Mouse (Mus musculus) liver, embryonic 14.5 days (tissue): ENCODE data around the gene 4933406M09Rik. TPM values are rescaled to one million over a fixed set of nuclear protein-coding genes. Genes with fewer than 3 reads are reported as not detected.

Source experiments
- ATAC-seq: fragments of 200-750 bp; cut with Nextera tagmentation; 2 replicates; pipeline ENCODE4 v1.8.0; 2017; ENCODE audit warnings: moderate number of reproducible peaks, mild to moderate bottlenecking, moderate library complexity; ENCODE audit not compliant: insufficient read depth
- DNase-seq, 3 experiments: peaks; one replicate each; pipeline ENCODE4 v3.0.0-alpha.2; 2012 to 2013; ENCODE audit warnings: low read depth in 3 of 3, low spot score in 3 of 3
- H3K27ac ChIP-seq: fragments of 300-500 bp; sonication (generic); 2 replicates; pipeline ENCODE4 v1.5.1; 2014; ENCODE audit warnings: moderate library complexity, mild to moderate bottlenecking, control low read depth, inconsistent platforms
- H3K27me3 ChIP-seq: fragments of 300-500 bp; sonication (generic); 2 replicates; pipeline ENCODE4 v1.6.1; 2014; ENCODE audit warnings: mild to moderate bottlenecking, low read length, moderate library complexity; ENCODE audit not compliant: control insufficient read depth, insufficient read depth
- H3K36me3 ChIP-seq: fragments of 300-500 bp; sonication (generic); replicated peaks from 2 replicates; pipeline ENCODE4 v1.6.1; 2014; ENCODE audit warnings: low read depth; ENCODE audit not compliant: control insufficient read depth, insufficient read depth
- H3K4me1 ChIP-seq, 2 experiments: fragments of 200-500 bp in 1 of 2; fragments of 300-500 bp in 1 of 2; sonication (generic) in 1 of 2; replicated peaks; 2 replicates each; pipeline ENCODE4 v1.6.1; 2012 to 2014; ENCODE audit warnings: antibody characterized with exemption in 1 of 2, inconsistent platforms in 1 of 2, low read length in 1 of 2; ENCODE audit not compliant: control insufficient read depth in 2 of 2, insufficient read depth in 2 of 2
- H3K4me2 ChIP-seq: fragments of 300-500 bp; sonication (generic); 2 replicates; pipeline ENCODE4 v1.6.1; 2014; ENCODE audit warnings: low read depth, mild to moderate bottlenecking, control low read depth, moderate library complexity
- H3K4me3 ChIP-seq, 2 experiments: fragments of 200-500 bp in 1 of 2; fragments of 300-500 bp in 1 of 2; sonication (generic) in 1 of 2; 2 replicates each; pipeline ENCODE4 v1.5.1; 2012 to 2014; ENCODE audit warnings: low read depth in 2 of 2, low read length in 2 of 2, mild to moderate bottlenecking in 2 of 2, control low read depth in 1 of 2, inconsistent platforms in 1 of 2, moderate library complexity in 1 of 2; ENCODE audit not compliant: insufficient read depth in 1 of 2
- H3K9ac ChIP-seq: fragments of 300-500 bp; sonication (generic); replicated peaks from 2 replicates; pipeline ENCODE4 v1.6.1; 2014; ENCODE audit warnings: mild to moderate bottlenecking, control low read depth, moderate library complexity
- H3K9me3 ChIP-seq: fragments of 300-500 bp; sonication (generic); 2 replicates; pipeline ENCODE4 v1.6.1; 2016; ENCODE audit warnings: low read length, mixed read lengths; ENCODE audit not compliant: control insufficient read depth
- CTCF ChIP-seq: IDR thresholded peaks from 2 replicates; pipeline ENCODE4 v1.5.1; 2016; ENCODE audit warnings: antibody characterized with exemption, low read depth, control low read depth
- EP300 ChIP-seq: IDR thresholded peaks from 2 replicates; pipeline ENCODE4 v1.6.1; 2016; ENCODE audit warnings: antibody characterized with exemption, low read depth
- WGBS: fragments of 180-500 bp; shearing (Covaris S2); extraction: QIAGEN DNeasy Blood & Tissue Kit; methylation state at CpG from one replicate; pipeline ENCODE4 v1.1.7; 2014; ENCODE audit not compliant: insufficient replicate concordance; 5-methylcytosine and 5-hydroxymethylcytosine counted together
- polyA plus RNA-seq, 2 experiments: library from polyadenylated mRNA; depleted of rRNA in 1 of 2; stranded (reverse) in 1 of 2; unstranded in 1 of 2; fragments of >200 nt; fragmentation: Nextera tagmentation in 1 of 2; extraction: Ambion mirVana in 1 of 2; gene quantifications; 2 replicates each; pipeline versions ENCODE4 v1.2.1 to v1.2.3; 2012 to 2014

Gene 4933406M09Rik
- polyA plus RNA-seq, 2 experiments, result not detected

DNA sequence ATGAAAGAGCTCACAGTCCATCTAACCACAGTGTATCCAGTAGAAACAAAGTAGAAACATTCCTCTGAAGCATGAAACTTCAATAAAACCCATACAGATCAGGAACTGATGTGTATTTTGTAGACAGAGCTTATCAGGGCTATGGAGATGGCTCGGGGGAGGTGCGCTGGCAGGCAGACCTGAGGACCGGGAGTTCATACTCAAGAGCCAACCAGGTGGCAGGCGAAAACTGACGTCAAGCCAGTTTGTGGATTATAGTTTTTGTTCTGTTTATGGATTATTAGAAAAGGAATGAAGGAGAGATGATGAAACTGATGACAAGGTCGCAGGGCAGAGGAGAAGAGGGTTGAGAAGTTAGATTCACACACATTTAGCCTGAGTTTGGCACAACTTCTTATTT, 54.7 kb downstream of the 4933406M09Rik start:
- no peak for TF ChIP-seq EP300
- TF ChIP-seq CTCF, result no peak
- no peaks in the 10 kb centered on the region for H3K27me3 ChIP-seq
- no peak for DNase-seq
- H3K9me3 ChIP-seq, result no peaks in the 10 kb centered on the region
- H3K4me3 ChIP-seq, result no peak overlapping the region
- no peak overlapping the region for H3K4me2 ChIP-seq
- H3K9ac ChIP-seq, result no peak overlapping the region
- H3K36me3 ChIP-seq, result no peaks in the 10 kb centered on the region
- peaks cover 3 to 11% of the 10 kb centered on the region in 2 experiments; a peak in 3 of 4 replicates for H3K4me1 ChIP-seq
- no peak for ATAC-seq
- H3K27ac ChIP-seq, result no peak overlapping the region
- WGBS, result 57% methylated on average over 6 of the region's 6 CpGs

Other genes starting within 250 kb of the 4933406M09Rik start
- gene Chil1, start 203.8 kb upstream of the 4933406M09Rik start, polyA plus RNA-seq (2012; rRNA removed), result 1.3 TPM in 2 replicates
- gene Chil1, start 203.8 kb upstream of the 4933406M09Rik start, polyA plus RNA-seq (2014; fragmentation: Nextera tagmentation; extraction: Ambion mirVana), result 2.7 and 3.7 TPM in 2 replicates
- 0.02 and 0.03 TPM in 2 replicates for gene Mybph, start 192.5 kb upstream of the 4933406M09Rik start, polyA plus RNA-seq (2012; rRNA removed)
- not detected in 2 replicates for gene Mybph, start 192.5 kb upstream of the 4933406M09Rik start, polyA plus RNA-seq (2014; fragmentation: Nextera tagmentation; extraction: Ambion mirVana)
- 0.13 and 0.19 TPM in 2 replicates for gene Adora1, start 150.5 kb upstream of the 4933406M09Rik start, polyA plus RNA-seq (2012; rRNA removed)
- gene Adora1, start 150.5 kb upstream of the 4933406M09Rik start, polyA plus RNA-seq (2014; fragmentation: Nextera tagmentation; extraction: Ambion mirVana), result 0.06 and 0.10 TPM in 2 replicates
- 0.06 and 0.09 TPM in 2 replicates for gene Myog, start 96.0 kb upstream of the 4933406M09Rik start, polyA plus RNA-seq (2012; rRNA removed)
- gene Myog, start 96.0 kb upstream of the 4933406M09Rik start, polyA plus RNA-seq (2014; fragmentation: Nextera tagmentation; extraction: Ambion mirVana), result not detected in 2 replicates
- gene Ppfia4, start 53.0 kb upstream of the 4933406M09Rik start, polyA plus RNA-seq (2012; rRNA removed), result 1.2 TPM in 2 replicates
- gene Ppfia4, start 53.0 kb upstream of the 4933406M09Rik start, polyA plus RNA-seq (2014; fragmentation: Nextera tagmentation; extraction: Ambion mirVana), result 1.1 and 1.8 TPM in 2 replicates
- 34.1 and 35.4 TPM in 2 replicates for gene Tmem183a, start 24.0 kb upstream of the 4933406M09Rik start, polyA plus RNA-seq (2012; rRNA removed)
- 49.1 and 59.1 TPM in 2 replicates for gene Tmem183a, start 24.0 kb upstream of the 4933406M09Rik start, polyA plus RNA-seq (2014; fragmentation: Nextera tagmentation; extraction: Ambion mirVana)
- gene Cyb5r1, start 19.6 kb downstream of the 4933406M09Rik start, polyA plus RNA-seq (2012; rRNA removed), result 13.0 and 14.9 TPM in 2 replicates
- 10.8 and 10.9 TPM in 2 replicates for gene Cyb5r1, start 19.6 kb downstream of the 4933406M09Rik start, polyA plus RNA-seq (2014; fragmentation: Nextera tagmentation; extraction: Ambion mirVana)
- gene Adipor1, start 29.4 kb downstream of the 4933406M09Rik start, polyA plus RNA-seq (2012; rRNA removed), result 56.1 and 59.6 TPM in 2 replicates
- gene Adipor1, start 29.4 kb downstream of the 4933406M09Rik start, polyA plus RNA-seq (2014; fragmentation: Nextera tagmentation; extraction: Ambion mirVana), result 126 and 134 TPM in 2 replicates
- 12.1 and 17.9 TPM in 2 replicates for gene Klhl12, start 69.6 kb downstream of the 4933406M09Rik start, polyA plus RNA-seq (2012; rRNA removed)
- gene Klhl12, start 69.6 kb downstream of the 4933406M09Rik start, polyA plus RNA-seq (2014; fragmentation: Nextera tagmentation; extraction: Ambion mirVana), result 28.0 and 31.6 TPM in 2 replicates
- gene Rabif, start 108.7 kb downstream of the 4933406M09Rik start, polyA plus RNA-seq (2012; rRNA removed), result 8.9 and 9.7 TPM in 2 replicates
- gene Rabif, start 108.7 kb downstream of the 4933406M09Rik start, polyA plus RNA-seq (2014; fragmentation: Nextera tagmentation; extraction: Ambion mirVana), result 16.8 and 18.2 TPM in 2 replicates
- not detected in 2 replicates for gene Mgat4e, start 163.7 kb downstream of the 4933406M09Rik start, polyA plus RNA-seq (2012; rRNA removed)
- gene Mgat4e, start 163.7 kb downstream of the 4933406M09Rik start, polyA plus RNA-seq (2014; fragmentation: Nextera tagmentation; extraction: Ambion mirVana), result not detected in 2 replicates
- gene Kdm5b, start 174.2 kb downstream of the 4933406M09Rik start, polyA plus RNA-seq (2012; rRNA removed), result 1.5 and 1.8 TPM in 2 replicates
- gene Kdm5b, start 174.2 kb downstream of the 4933406M09Rik start, polyA plus RNA-seq (2014; fragmentation: Nextera tagmentation; extraction: Ambion mirVana), result 4.2 and 4.9 TPM in 2 replicates